Mouse (Mus musculus): ENCODE results near the gene Ankrd28. TPM values are rescaled to one million over a fixed set of nuclear protein-coding genes. Genes with fewer than 3 reads are reported as not detected.

The Ankrd28 gene
- total RNA-seq, 2 experiments from 2014 or later: 47.8 to 51.3 TPM

DNA sequence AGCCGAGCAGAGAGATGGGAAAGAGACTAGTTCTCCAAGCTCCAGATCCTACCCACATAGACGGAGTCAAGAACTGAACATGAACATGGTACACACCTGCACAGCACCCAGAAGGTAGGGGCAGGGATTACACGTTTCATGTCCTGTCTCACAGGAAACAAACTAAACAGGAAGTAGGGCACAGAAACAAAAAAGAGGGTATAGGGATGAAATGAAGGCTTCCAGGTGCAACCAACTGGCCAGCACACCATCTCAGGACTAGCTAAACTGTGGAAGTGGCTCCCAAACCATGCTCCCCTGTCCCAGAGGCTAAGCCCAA is 133.5 kb downstream of the Ankrd28 start:
- intact Hi-C loops (cut with DNase I): no loop called here
- no peak for TF ChIP-seq CTCF (IDR thresholded peaks at IDR 0.05)
- no peak overlapping the region for H3K4me3 ChIP-seq
- DNase-seq (ENCODE audit: extremely low spot score in 1 of 2, low spot score in 2 of 2): no peak
- no peak overlapping the region for H3K27ac ChIP-seq

DNA sequence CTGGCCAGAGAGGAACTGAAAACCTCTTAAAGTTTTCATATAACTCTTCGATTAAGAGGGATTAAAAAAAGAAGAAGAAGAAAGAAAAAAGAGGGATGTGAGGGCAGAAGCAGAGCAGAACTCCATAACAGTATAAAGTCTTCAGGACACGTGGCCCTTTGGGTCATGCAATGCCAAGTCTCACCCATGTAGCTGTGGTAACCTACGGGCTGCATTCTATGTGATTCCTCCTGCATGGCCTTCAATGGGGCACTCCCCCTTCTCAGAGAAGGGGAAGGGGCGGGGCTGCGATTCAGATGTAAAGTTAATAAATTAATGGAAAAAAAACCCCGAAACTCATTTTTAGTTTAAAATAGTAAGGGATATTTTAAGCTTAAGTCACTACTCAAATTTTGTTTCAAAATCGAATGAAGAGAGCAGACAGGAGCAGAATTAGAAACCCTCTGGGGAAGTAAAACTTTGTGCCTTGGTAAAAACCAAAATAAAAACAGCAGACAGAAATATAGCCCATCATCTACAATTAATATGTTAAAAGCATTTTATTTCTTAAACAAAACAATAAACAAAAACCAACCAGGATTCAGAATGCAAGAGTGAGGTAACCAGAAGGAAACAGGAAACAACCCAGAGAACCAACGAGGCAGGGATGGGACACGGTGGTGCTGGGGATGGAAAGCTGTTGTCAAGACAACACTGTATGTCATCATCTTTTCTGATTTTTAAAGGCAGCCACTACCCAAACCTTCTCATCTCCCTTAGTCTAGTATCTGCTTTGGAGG is 134.1 kb downstream of the Ankrd28 start:
- TF ChIP-seq CTCF (IDR thresholded peaks at IDR 0.05): no peak
- DNase-seq (ENCODE audit: extremely low spot score in 1 of 2, low spot score in 2 of 2): no peak
- intact Hi-C loops (cut with DNase I): no loop called here
- no peak overlapping the region for H3K27ac ChIP-seq
- no peak overlapping the region for H3K4me3 ChIP-seq

DNA sequence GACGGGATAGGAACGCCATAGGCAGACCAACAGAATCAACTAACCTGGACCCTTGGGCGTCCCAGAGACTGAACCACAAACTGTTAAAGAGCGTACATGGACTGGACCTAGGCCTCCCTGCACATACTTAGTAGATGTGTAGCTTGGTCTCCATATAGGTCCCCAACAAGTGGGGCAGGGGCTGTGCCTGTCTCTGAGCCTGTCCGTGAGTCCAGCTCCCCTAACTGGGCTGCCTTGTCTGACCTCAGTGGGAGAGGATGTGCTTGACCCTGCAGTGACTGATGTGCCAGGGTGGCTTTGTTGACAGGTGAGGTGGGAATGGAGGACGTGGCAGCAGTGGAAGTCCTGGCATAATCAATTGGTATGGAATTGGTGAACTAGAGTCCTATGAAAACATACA is 137.9 kb downstream of the Ankrd28 start:
- DNase-seq (ENCODE audit: extremely low spot score in 1 of 2, low spot score in 2 of 2): no peak
- intact Hi-C loops (cut with DNase I): no loop called here
- no peak overlapping the region for H3K27ac ChIP-seq
- H3K4me3 ChIP-seq: no peak overlapping the region
- no peak for TF ChIP-seq CTCF (IDR thresholded peaks at IDR 0.05)

DNA sequence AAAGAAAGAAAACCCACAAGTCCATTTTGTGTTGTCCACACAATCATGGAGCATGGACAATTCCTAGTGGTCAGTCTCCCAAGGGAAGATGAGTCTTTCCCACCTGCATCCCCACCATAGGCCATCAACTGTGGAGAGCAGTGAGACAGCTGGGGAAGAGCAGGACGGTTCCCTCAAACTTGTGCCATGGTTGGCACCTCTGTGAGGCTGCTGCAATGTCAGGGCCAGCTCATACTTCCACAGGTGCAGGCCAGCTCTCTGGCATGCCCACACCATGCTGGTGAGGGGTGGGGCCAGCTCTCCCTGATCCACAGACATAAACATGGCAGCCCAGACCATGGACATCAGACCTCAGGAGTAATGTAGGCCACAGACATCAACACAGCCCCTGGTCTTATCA is 144.2 kb downstream of the Ankrd28 start:
- no peak for DNase-seq (ENCODE audit: extremely low spot score in 1 of 2, low spot score in 2 of 2)
- intact Hi-C loops (cut with DNase I): no loop called here
- TF ChIP-seq CTCF (IDR thresholded peaks at IDR 0.05): no peak
- Histone ChIP-seq H3K4me3 (no peak overlapping the region), H3K27ac (no peak overlapping the region)

DNA sequence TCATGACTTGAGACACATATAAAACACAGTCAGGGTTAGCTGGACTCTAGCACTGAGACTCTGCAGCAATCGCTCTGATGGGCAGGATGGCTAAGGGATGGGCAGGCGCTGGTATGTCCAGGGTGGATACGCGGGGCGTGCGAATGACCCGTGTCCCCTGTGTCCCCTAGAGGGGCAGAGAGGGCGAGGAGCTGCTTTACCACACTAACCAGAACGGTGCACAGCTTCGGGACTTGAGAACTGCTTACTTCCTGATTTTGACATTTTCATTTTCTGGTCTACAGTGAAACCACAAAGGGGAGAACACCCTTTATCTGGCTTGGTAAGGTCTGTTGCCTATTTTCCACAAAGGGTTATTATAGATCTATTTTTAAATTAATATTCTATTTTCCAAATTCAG is 144.8 kb downstream of the Ankrd28 start:
- H3K27ac ChIP-seq: no peak overlapping the region
- TF ChIP-seq CTCF (IDR thresholded peaks at IDR 0.05): no peak
- intact Hi-C loops (cut with DNase I): no loop called here

DNA sequence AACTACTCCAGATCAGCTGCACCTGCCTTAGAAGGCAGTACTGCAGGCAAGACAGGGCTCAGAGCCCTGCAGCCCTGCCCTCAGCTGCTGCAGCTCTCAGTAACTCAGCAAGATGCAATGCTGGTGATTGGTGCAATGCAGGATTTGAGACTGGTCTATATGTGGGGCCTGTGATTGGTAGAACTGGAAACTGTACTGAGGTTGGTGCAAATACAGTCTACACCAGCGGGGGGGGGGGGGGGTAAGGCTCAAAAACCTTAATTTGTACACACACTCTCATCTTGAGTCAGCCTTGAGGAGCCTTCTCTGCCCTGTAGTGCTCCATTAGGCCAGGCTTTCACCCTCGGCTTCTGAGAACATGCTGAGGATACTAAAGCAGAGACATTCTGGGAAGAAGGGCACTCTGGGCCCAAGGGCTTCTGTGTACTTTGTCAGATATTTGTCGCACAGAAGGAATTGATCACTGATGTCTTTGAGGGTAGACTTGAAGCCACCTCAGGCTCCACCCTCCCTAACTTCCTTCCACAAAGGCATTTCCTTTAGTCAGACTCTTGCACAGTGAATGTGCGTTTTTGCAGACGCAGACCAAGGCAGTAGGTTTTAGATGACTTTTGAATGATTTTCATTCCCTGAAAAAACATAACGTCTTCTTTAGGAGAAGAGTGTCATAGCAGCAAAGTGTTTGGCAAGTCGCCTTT is 146.0 kb downstream of the Ankrd28 start:
- intact Hi-C loops (cut with DNase I): no loop called here
- no peak for DNase-seq (ENCODE audit: extremely low spot score in 1 of 2, low spot score in 2 of 2)
- no peak overlapping the region for H3K27ac ChIP-seq

More for the DNA sequence above, 144.8 kb downstream of the Ankrd28 start:
- H3K4me3 ChIP-seq: no peak overlapping the region
- DNase-seq (ENCODE audit: extremely low spot score in 1 of 2, low spot score in 2 of 2): no peak

DNA sequence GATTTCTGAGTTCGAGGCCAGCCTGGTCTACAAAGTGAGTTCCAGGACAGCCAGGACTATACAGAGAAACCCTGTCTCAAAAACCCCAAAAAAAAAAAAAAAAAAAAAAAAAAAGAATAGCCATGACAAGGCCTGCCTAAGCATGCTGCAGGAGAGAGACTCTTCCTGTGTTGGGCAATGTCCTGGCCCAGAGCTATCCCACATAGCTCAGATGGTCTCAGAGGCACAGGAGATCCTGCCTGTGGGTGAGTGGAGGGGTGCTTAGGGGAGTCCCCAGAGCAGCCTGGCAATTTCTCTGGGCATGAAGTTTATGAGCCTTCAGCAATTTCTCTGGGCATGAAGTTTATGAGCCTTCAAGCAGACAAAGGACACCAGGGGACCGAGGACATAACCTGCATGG is 146.8 kb downstream of the Ankrd28 start:
- TF ChIP-seq CTCF (IDR thresholded peaks at IDR 0.05): no peak

More for the DNA sequence above, 146.0 kb downstream of the Ankrd28 start:
- TF ChIP-seq CTCF (IDR thresholded peaks at IDR 0.05): no peak
- no peak overlapping the region for H3K4me3 ChIP-seq

DNA sequence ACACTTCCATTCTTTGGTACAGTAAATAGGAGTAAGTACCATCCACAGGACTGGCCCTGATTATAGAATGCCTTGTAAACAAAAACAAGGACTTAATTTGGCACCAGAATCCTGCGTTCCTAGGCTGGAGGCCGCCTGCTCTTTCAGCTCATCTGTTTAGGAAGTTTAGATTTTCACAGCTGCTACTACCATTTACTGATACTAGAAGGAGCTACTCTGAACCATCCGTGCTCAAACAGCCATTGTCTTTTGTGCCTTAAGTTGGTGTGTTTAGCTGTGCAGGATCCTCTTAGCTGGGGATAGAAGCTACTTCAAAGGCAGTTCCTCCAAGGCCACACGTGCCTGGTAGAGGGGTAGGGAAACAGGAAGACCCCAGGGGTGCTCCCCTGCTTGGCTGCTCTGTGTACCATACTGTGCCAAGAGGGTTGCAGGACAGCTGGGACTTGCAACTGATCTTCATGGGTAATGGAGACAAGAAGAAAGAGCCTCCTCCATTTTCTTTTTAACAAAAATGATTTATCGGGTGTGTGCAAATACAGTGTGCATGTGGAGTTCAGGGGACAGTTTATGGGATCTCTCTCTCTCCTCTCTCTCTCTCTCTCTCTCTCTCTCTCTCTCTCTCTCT is 148.4 kb downstream of the Ankrd28 start:
- no peak for DNase-seq (ENCODE audit: extremely low spot score in 1 of 2, low spot score in 2 of 2)
- TF ChIP-seq CTCF (IDR thresholded peaks at IDR 0.05): no peak
- intact Hi-C loops (cut with DNase I): no loop called here
- Histone ChIP-seq H3K27ac (peak overlapping the region; percentile 55; the same call in 1 of the 2 replicates), H3K4me3 (no peak overlapping the region)

More for the DNA sequence above, 146.8 kb downstream of the Ankrd28 start:
- DNase-seq (ENCODE audit: extremely low spot score in 1 of 2, low spot score in 2 of 2): no peak
- Histone ChIP-seq H3K27ac (no peak overlapping the region), H3K4me3 (no peak overlapping the region)
- intact Hi-C loops (cut with DNase I): no loop called here

DNA sequence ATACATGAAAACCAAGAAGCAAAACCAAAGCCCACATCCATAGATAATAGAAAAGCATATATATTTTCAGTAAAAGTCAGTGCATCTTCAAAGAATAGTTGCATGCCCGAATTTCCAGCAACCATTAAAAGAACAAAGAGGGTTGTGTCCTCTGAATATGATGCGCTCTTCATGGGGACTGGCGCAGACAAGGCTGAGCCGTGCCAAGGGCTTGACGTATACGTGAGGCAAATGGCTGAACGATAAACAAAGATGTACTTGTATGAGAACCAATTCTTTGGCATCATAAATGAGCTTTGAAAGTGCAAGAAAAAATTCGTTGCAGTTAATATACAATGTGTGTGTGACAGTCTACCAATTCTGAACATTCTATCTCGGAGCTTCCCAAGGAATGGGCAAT is 149.2 kb downstream of the Ankrd28 start:
- TF ChIP-seq CTCF (IDR thresholded peaks at IDR 0.05): no peak
- H3K4me3 ChIP-seq: no peak overlapping the region
- H3K27ac ChIP-seq: peak overlapping the region; percentile 55; the same call in 1 of the 2 replicates
- intact Hi-C loops (cut with DNase I): no loop called here
- no peak for DNase-seq (ENCODE audit: extremely low spot score in 1 of 2, low spot score in 2 of 2)

DNA sequence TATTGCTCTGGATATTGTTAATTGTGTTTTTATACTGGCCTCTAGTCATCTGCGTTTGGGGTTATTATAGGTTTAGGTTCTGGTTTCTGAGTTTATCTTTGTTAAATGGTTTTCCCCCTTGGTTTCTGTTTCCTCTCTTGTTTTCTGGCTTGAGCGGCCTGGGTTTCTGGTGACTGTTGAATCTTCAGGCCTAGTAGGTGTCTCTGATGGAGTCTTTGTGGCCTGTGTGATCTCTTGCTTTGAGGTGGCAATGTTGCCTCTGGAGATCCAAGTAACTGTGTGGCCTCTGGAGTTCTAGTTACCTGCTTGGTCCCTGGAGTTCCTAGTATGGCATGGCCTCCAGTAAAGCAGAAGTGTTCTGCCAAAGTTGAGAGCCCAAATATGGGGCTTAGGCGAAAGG is 149.8 kb downstream of the Ankrd28 start:
- no peak for DNase-seq (ENCODE audit: extremely low spot score in 1 of 2, low spot score in 2 of 2)
- Histone ChIP-seq H3K27ac (no peak overlapping the region), H3K4me3 (no peak overlapping the region)
- no peak for TF ChIP-seq CTCF (IDR thresholded peaks at IDR 0.05)
- intact Hi-C loops (cut with DNase I): no loop called here

DNA sequence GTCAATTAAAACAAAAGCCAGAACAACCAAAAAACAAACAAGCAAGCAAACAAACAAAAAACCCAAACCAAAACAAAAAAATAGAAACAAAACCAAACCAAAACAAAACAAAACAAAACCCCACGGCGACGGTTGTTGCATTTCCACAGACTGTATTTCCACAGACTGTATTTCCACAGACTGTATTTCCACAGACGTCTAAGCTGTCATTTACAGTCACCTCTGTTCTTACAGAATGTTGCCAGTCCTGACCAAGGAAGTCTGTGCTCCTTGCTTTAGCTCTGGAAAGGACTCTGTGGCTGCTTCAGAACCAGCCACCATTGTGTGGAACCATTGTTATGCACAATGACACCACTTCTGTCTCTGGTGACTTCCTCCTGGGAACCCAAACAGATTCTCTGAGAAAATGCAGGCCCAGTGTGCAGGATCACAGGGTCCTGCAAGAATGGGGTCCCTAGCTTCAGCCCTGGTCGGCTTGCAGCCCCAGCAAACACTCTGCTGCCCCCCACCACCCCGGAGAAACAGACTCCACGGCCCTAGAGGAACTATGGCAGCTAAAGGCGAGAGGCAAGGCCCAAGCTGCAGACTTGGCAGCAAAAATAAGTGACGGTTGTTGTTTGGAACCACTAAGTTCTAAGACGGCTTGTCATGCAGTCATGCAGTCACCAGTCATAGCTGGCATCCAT is 158.7 kb downstream of the Ankrd28 start:
- no peak overlapping the region for H3K27ac ChIP-seq
- intact Hi-C loops (cut with DNase I): no loop called here
- TF ChIP-seq CTCF (IDR thresholded peaks at IDR 0.05): no peak
- no peak for DNase-seq (ENCODE audit: extremely low spot score in 1 of 2, low spot score in 2 of 2)
- no peak overlapping the region for H3K4me3 ChIP-seq
